Mouse (Mus musculus) ES-E14 (cell line): ENCODE measurements around the gene Prkaa1.

Source experiments
- CHD2 ChIP-seq: IDR thresholded peaks from 2 replicates; pipeline ENCODE4 v1.6.1; 2014; ENCODE audit warnings: mild to moderate bottlenecking, low read depth, low read length, inconsistent platforms
- HCFC1 ChIP-seq: IDR thresholded peaks from 2 replicates; pipeline ENCODE4 v1.6.1; 2012; ENCODE audit warnings: low read length, inconsistent platforms, borderline replicate concordance; ENCODE audit not compliant: insufficient read depth
- MAFK ChIP-seq: IDR thresholded peaks from 2 replicates; pipeline ENCODE4 v1.6.1; 2014; ENCODE audit warnings: mild to moderate bottlenecking, low read depth, low read length, inconsistent platforms; ENCODE audit not compliant: insufficient read depth
- ZC3H11A ChIP-seq: IDR thresholded peaks from 2 replicates; pipeline ENCODE4 v1.6.1; 2012; ENCODE audit warnings: low read depth, mild to moderate bottlenecking, inconsistent platforms, low read length, borderline replicate concordance

DNA sequence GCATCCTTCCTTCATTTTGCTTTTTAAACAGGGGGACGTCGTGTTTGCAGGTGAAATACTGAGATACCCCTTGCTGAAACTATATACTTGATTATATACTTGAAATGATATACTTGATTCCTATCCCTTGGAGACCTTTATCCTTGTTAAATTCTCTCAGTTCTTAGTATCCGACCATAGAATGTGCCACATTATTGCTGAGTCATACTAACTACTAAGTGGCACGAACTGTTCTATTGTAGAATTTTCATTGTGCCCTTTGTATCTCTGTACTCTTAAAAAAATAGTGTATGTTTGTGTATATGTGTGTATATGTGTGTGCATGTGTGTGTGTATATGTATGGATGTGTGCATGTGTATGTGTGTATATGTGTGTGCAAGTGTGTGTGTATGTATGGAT is 12.7 kb downstream of the Prkaa1 start:
- no peak for TF ChIP-seq CHD2
- 0 out of 2 replicates have a peak, but pooled peaks have one; percentile 51 for TF ChIP-seq MAFK
- TF ChIP-seq HCFC1 = no peak
- TF ChIP-seq ZC3H11A = no peak
